Mouse (Mus musculus): ENCODE data around the gene Ngb. TPM values are rescaled to one million over a fixed set of nuclear protein-coding genes. Genes with fewer than 3 reads are reported as not detected.

The Ngb gene
- 10 to 100 TPM in 1 of 4 experiments, 1 to 10 TPM in 3; 7.1 to 10.4 (median 8.5) TPM for total RNA-seq (2022)

- DNase-seq (ENCODE audit: low spot score in 2 of 2), result no peak
Measured at GRCm38 (mm10) chr12:87102165-87102631, at the start of gene Ngb. Gene Ngb (minus strand): TSS chr12:87102539.

GRCm38 (mm10) chr12:87149471-87149870 is 47.1 kb upstream of the Ngb start:
- DNase-seq (ENCODE audit: low spot score in 2 of 2), result no peak

- DNase-seq (ENCODE audit: low spot score in 2 of 2), result no peak
Measured at GRCm38 (mm10) chr12:87148136-87148535, 45.8 kb upstream of the Ngb start.

GRCm38 (mm10) chr12:87147395-87148089 is 45.2 kb upstream of the Ngb start, which contains the start of gene Pomt2:
Gene Pomt2 (minus strand): TSS chr12:87147968.
- peak; percentile 81 to 95 for DNase-seq (ENCODE audit: low spot score in 2 of 2)

GRCm38 (mm10) chr12:87146966-87147365 is 44.6 kb upstream of the Ngb start, which contains the start of gene Gstz1:
Gene Gstz1 (plus strand): TSS chr12:87147165.
- DNase-seq (ENCODE audit: low spot score in 2 of 2), result peak; percentile 76 to 88

GRCm38 (mm10) chr12:87142156-87142555 is 39.8 kb upstream of the Ngb start:
- no peak for DNase-seq (ENCODE audit: low spot score in 2 of 2)

GRCm38 (mm10) chr12:87138768-87139167 is 36.4 kb upstream of the Ngb start:
- DNase-seq (ENCODE audit: low spot score in 2 of 2), result no peak

GRCm38 (mm10) chr12:87138342-87138701 is 36.0 kb upstream of the Ngb start:
- DNase-seq (ENCODE audit: low spot score in 2 of 2), result no peak

- DNase-seq (ENCODE audit: low spot score in 2 of 2), result no peak
Measured at GRCm38 (mm10) chr12:87137439-87138341, 35.4 kb upstream of the Ngb start.

GRCm38 (mm10) chr12:87132784-87133183 is 30.4 kb upstream of the Ngb start:
- DNase-seq (ENCODE audit: low spot score in 2 of 2), result no peak

- no peak for DNase-seq (ENCODE audit: low spot score in 2 of 2)
Measured at GRCm38 (mm10) chr12:87132210-87132609, 29.9 kb upstream of the Ngb start.

- DNase-seq (ENCODE audit: low spot score in 2 of 2), result no peak
Measured at GRCm38 (mm10) chr12:87131619-87132018, 29.3 kb upstream of the Ngb start.

- DNase-seq (ENCODE audit: low spot score in 2 of 2), result no peak
Measured at GRCm38 (mm10) chr12:87131181-87131580, 28.8 kb upstream of the Ngb start.

- no peak for DNase-seq (ENCODE audit: low spot score in 2 of 2)
Measured at GRCm38 (mm10) chr12:87130224-87130623, 27.9 kb upstream of the Ngb start.

- DNase-seq (ENCODE audit: low spot score in 2 of 2), result no peak
Measured at GRCm38 (mm10) chr12:87127256-87127655, 24.9 kb upstream of the Ngb start.

- no peak for DNase-seq (ENCODE audit: low spot score in 2 of 2)
Measured at GRCm38 (mm10) chr12:87121918-87122589, 19.7 kb upstream of the Ngb start.

GRCm38 (mm10) chr12:87107357-87107977 is 5.1 kb upstream of the Ngb start:
- no peak for DNase-seq (ENCODE audit: low spot score in 2 of 2)

- DNase-seq (ENCODE audit: low spot score in 2 of 2), result no peak
Measured at GRCm38 (mm10) chr12:87104796-87105195, 2.5 kb upstream of the Ngb start.

- DNase-seq (ENCODE audit: low spot score in 2 of 2), result no peak
Measured at GRCm38 (mm10) chr12:87103471-87103870, 1.1 kb upstream of the Ngb start.

GRCm38 (mm10) chr12:87100331-87100730 is 2.0 kb downstream of the Ngb start:
- DNase-seq (ENCODE audit: low spot score in 2 of 2), result no peak

GRCm38 (mm10) chr12:87093671-87094070 is 8.7 kb downstream of the Ngb start:
- no peak for DNase-seq (ENCODE audit: low spot score in 2 of 2)
